Mouse (Mus musculus): ENCODE results near the gene Sin3a.
A peak's percentile ranks its signal among the peaks of the same experiment; 100 is the strongest.

DNA sequence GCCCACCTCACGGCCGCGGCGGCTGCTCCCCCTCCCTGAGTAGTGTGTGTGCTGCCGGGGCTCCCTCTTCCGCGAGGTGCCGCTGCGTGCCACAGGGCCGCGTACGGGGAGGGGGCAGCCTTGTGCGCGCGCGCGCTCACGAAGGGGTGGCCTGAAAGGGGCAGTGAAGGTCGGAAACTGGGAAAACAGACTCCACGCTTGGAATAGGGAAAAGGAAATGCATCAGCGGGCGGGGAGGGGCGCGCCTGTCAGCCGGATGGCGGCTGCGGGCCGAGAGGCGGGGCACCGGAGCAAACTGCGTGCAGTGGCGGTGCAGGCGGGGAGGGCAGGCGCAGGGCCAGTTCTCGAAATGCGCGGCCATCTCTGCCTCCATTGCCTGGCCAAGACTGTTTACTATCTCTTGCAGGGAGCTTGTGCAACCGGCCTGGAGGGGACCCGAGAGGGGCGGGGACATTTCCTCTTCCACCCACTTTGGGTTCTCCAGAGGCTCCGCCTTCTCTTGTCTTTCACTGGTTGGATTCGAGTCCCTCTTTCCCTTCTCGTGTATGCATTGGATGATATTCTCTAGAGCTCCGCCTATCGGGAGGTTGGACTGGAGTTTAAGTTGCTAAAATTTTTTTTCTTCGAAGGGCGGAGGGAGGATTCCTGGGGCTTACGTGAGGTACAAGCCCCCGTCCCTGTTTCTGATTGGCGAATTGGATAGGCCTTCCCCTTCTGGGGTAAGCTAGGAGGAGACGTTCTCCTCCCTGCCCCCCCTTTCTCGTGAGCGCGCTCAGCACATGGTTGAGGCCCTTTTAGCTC is 1.3 kb downstream of the Sin3a start:
- TF ChIP-seq EP300 (optimal IDR thresholded peaks at IDR 0.05) (peak; percentile 32), CTCF (IDR thresholded peaks at IDR 0.05; ENCODE audit: low read depth) (peak; percentile 84)

All from stomach, postnatal 0 days (tissue).